Mouse (Mus musculus) gastrocnemius, postnatal 14 days (tissue): ENCODE measurements around the gene Arid1b. TPM values are rescaled to one million over a fixed set of nuclear protein-coding genes. Genes with fewer than 3 reads are reported as not detected.

Experiments
- DNase-seq: peaks from one replicate; pipeline ENCODE4 v3.0.0; 2021; ENCODE audit warnings: mixed read lengths
- intact Hi-C: fragments of 180-260 bp; cut with DNase I; formaldehyde crosslinking; loops from one replicate; pipeline ENCODE4 v1.15.1; 2025; ENCODE audit warnings: low total_unique reads
- total RNA-seq, 2 experiments: library from RNA; stranded (reverse); gene quantifications; 2 replicates each; pipeline ENCODE4 v1.2.3; 2021

Arid1b gene
- total RNA-seq, 2 experiments from 2014 or later: 30.0 to 31.4 TPM

DNA sequence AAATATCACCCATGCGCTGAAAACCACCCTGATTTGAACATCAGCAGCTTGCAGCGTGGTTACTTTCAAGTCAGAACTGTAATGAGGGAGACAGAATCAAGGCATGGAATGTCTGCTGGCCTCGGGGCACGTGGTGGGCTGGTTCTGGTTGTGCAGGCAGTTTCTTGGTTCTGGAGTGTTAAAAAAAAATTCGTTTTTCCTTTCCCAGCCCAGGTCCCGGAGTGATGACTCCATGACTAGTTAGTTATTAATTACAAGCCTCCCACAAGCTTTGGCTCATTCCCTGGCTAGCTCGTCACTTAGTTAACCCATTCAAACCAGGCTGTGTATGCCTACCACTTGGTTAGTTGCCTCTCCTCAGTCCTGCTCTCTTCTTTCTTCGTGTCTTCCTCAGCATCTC, 56.1 kb downstream of the Arid1b start:
- DNase-seq: no peak
- intact Hi-C loops: no loop called here

- no peak for DNase-seq
- intact Hi-C loops: no loop called here
Measured at GRCm38 (mm10) chr17:5050970-5051530, 56.9 kb downstream of the Arid1b start.

DNA sequence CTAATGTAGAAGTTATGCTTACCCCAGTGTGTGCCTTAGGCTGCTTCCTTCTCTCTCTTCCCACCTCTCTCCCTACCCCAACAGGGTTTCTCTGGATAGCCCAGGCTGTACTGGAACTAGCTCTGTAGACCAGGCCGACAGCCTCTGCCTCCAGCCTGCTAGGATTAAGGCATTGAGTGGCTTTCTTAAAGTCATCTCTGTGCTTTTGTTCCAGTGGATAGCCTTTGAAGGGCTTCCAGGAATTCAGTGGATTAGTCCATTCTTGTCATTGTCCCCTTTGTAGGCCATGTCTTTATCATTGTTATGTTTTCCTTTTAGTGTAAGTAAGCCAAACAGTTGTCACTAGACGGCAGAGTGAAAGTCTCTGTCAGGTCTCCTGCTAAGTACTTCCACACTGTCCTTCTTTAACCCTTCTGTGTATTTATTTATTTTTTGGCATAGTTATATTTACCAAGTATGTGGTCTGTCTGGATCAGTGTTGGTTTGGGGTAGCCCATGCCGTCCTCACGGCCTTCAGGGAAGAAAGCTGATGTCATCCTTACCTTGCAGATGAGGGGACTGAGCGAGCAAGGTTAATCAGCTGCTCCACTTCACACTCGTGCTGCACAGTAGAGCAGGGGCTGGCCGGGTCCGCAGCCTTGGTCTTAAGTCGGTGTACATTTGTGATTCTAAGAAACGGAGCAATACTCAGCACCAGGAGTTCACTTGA, 58.1 kb downstream of the Arid1b start:
- no peak for DNase-seq
- intact Hi-C loops: no loop called here

DNA sequence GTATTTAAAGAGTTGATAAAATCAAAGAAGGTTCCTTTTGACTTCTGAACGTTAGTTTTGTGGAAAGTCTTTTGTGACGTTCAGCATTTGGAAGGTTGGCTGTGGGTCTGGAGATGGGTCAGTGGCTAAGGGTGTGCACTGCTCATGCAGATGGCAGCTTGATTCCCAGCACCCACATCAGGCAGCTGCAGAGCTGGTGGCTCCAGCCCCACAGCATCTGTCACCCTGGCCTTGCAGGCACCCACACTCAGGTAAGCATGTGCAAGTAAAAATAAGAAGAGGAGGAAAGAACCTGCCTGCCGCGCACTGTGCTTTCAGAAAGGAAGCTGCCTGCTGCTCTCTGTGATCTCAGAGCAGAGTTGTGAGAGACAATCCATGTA, 58.7 kb downstream of the Arid1b start:
- DNase-seq: no peak
- intact Hi-C loops: no loop called here

DNA sequence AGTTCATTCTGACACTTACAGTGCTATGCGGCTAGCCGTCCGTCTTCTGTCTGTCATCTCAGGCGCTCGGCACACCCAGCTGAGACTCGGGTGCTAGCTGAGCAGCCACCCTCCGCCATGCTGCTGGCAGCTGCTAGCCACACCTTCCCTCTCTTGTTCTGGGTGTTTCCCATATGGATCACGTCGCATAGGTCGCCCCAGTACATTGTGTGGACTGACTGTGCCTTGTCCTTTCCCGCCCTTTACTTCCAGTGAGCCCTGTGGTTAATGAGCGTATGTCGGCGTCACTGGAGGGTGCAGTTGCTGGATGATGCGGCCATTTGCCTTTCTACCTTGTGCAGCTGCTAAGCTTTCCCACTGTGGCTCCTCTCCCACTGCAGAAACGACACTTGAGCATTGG, 59.1 kb downstream of the Arid1b start:
- DNase-seq: no peak
- intact Hi-C loops: no loop called here

- intact Hi-C loops: no loop called here
- DNase-seq: no peak
Measured at GRCm38 (mm10) chr17:5055412-5055811, 61.3 kb downstream of the Arid1b start.

- intact Hi-C loops: no loop called here
- DNase-seq: no peak
Measured at GRCm38 (mm10) chr17:5056654-5057053, 62.5 kb downstream of the Arid1b start.

- no peak for DNase-seq
- intact Hi-C loops: no loop called here
Measured at GRCm38 (mm10) chr17:5057286-5057685, 63.2 kb downstream of the Arid1b start.

GRCm38 (mm10) chr17:5057944-5058720, 64.0 kb downstream of the Arid1b start:
- intact Hi-C loops: no loop called here
- DNase-seq: peak; percentile 47

DNA sequence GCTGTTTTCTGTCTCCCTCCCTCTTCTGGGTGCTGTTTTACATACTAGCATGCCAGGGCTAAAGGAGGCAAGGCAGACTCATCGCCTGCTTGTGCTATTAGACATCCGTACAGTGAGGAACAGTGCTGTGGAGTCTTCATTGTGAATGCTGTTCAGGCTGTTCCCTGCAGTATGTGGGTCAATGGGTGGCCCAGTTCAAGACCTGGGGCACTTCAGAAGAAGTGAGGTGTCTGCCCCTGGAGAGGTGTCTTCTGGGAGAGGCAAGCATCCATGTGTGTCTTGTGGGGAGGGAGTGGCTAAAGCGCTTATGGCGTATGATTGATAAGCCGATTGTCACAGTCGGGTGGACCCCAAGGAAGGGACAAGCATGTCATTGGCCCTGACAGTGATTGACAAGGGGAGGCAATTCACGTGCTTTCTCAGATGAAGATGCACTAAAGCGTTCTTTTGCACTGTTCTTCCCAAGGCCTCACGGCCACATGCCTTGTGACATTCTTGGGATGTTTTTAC, 65.0 kb downstream of the Arid1b start:
- DNase-seq: no peak
- intact Hi-C loops: no loop called here

GRCm38 (mm10) chr17:5060515-5061084, 66.5 kb downstream of the Arid1b start:
- DNase-seq: no peak

GRCm38 (mm10) chr17:5061183-5061582, 67.1 kb downstream of the Arid1b start:
- intact Hi-C loops: no loop called here
- no peak for DNase-seq

More at GRCm38 (mm10) chr17:5060515-5061084, 66.5 kb downstream of the Arid1b start:
- intact Hi-C loops: no loop called here

- intact Hi-C loops: no loop called here
- DNase-seq: no peak
Measured at GRCm38 (mm10) chr17:5061593-5061992, 67.5 kb downstream of the Arid1b start.

DNA sequence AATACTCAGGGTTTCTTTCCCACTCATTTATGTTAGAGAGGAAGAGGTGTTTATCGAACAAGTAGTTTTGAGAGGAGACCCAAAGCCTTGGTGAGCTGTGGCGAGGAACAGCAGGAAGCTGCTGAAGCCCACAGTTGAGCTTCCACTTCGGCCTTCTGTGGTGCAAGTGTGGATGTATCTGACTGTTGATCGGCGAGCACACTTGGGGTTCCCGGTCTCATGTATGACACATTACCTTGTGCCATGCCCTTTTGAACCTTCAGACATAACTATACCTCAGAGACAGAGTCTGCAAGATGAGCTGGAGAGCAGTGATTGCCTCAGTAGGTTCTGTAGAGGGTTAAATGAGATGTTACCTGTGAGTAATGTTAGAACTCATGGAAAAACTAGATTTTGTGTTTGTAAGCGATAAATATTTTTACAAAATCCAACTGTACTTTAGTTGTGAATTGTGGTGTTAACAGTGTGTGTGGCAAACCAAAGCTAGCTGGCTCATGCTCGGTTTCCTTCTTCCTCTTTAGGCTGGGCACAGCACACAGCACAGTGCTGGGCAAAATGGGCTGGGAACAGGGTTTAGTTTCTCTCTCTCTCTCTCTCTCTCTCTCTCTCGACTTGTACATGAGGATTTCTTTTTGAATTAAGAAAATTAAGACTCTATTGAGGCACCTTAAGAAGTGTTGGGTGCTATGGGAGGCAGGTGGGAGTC, 69.5 kb downstream of the Arid1b start:
- intact Hi-C loops: no loop called here
- DNase-seq: no peak

- intact Hi-C loops: no loop called here
- no peak for DNase-seq
Measured at GRCm38 (mm10) chr17:5064777-5065176, 70.6 kb downstream of the Arid1b start.

- DNase-seq: no peak
- intact Hi-C loops: no loop called here
Measured at GRCm38 (mm10) chr17:5065270-5065669, 71.1 kb downstream of the Arid1b start.

- intact Hi-C loops: no loop called here
Measured at GRCm38 (mm10) chr17:5066835-5067234, 72.7 kb downstream of the Arid1b start.

GRCm38 (mm10) chr17:5067264-5067663, 73.1 kb downstream of the Arid1b start:
- intact Hi-C loops: no loop called here
- DNase-seq: no peak

More at GRCm38 (mm10) chr17:5066835-5067234, 72.7 kb downstream of the Arid1b start:
- DNase-seq: no peak

GRCm38 (mm10) chr17:5070399-5070798, 76.3 kb downstream of the Arid1b start:
- intact Hi-C loops: no loop called here
- no peak for DNase-seq

- intact Hi-C loops: no loop called here
- no peak for DNase-seq
Measured at GRCm38 (mm10) chr17:5072539-5072938, 78.4 kb downstream of the Arid1b start.
